Mouse (Mus musculus) midbrain, embryonic 10.5 days (tissue): ENCODE measurements at regions not wholly inside any gene's neighbourhood (a gene's known extent, or its start where the extent isn't known, plus 50 kb on each side); places are given as distances from the start of the nearest gene placed in this dataset.

Experiments
- DNase-seq: peaks from one replicate; pipeline ENCODE4 v3.0.0-alpha.2; 2017; ENCODE audit warnings: low spot score
- H3K27ac ChIP-seq: fragments of 300-500 bp; sonication (generic); replicated peaks from 2 replicates; pipeline ENCODE4 v1.5.1; 2016; ENCODE audit warnings: mild to moderate bottlenecking
- H3K27me3 ChIP-seq: fragments of 300-500 bp; sonication (generic); 2 replicates; pipeline ENCODE4 v1.6.1; 2016; ENCODE audit warnings: low read depth, mild to moderate bottlenecking; ENCODE audit not compliant: poor library complexity, severe bottlenecking
- H3K36me3 ChIP-seq: fragments of 300-500 bp; sonication (generic); 2 replicates; pipeline ENCODE4 v1.6.1; 2016; ENCODE audit warnings: mild to moderate bottlenecking, moderate library complexity
- H3K4me1 ChIP-seq: fragments of 300-500 bp; sonication (generic); 2 replicates; pipeline ENCODE4 v1.6.1; 2016
- H3K4me3 ChIP-seq: fragments of 300-500 bp; sonication (generic); 2 replicates; pipeline ENCODE4 v1.5.1; 2016; ENCODE audit warnings: mild to moderate bottlenecking, moderate library complexity
- H3K9me3 ChIP-seq: fragments of 300-500 bp; sonication (generic); replicated peaks from 2 replicates; pipeline ENCODE4 v1.6.1; 2016; ENCODE audit warnings: mild to moderate bottlenecking
- WGBS: fragments of 180-500 bp; shearing (Covaris S2); methylation state at CpG from one replicate; pipeline ENCODE4 v1.1.7; 2016; 5-methylcytosine and 5-hydroxymethylcytosine counted together

DNA sequence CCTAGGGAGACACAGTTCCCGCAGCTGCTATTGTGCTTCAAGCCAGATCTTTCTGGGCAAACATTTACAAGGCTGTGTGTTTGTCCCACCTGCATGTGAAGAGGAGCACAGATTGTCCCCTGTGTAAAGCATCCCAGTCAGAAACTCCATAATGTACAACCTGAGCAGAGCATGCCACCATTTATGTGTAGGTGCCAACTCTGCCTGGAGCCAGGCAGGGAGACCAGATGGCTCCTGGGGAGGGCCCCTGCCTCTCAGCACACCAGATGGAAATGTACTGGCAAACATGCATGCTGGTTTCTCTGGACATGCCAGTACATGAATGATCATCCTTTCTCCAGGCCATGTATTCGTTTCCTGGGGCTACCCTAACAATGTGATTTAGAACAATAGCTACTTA is 98.6 kb upstream of the Foxp3 start:
- Histone ChIP-seq H3K27ac (no peak overlapping the region), H3K9me3 (no peaks in the 10 kb centered on the region), H3K27me3 (no peaks in the 10 kb centered on the region), H3K4me1 (no peaks in the 10 kb centered on the region), H3K4me3 (no peak overlapping the region), H3K36me3 (no peaks in the 10 kb centered on the region)
- no peak for DNase-seq
- WGBS = 74% methylated on average over 2 of the region's 2 CpGs

DNA sequence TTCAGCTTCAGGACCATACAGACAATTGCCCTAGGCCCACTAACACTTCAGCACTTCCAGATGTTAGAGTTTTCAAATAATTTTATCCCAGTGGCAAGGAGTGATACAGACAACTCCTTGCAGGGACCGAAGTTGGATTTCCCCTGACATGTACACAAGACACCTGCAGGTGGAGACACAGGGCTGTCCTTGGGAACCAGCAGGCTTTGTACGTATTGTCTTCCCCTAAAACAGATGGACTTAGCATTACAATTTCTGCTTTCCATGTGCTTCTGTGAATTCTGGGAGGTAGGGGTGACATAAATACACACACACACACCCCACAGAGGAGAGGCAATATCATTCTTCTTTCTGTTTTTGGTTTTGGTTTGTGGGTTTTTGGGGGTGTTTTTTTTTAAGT is 98.2 kb upstream of the Usp27x start:
- Histone ChIP-seq H3K4me3 (no peak overlapping the region), H3K9me3 (no peaks in the 10 kb centered on the region), H3K27me3 (no peaks in the 10 kb centered on the region), H3K36me3 (no peaks in the 10 kb centered on the region), H3K27ac (no peak overlapping the region), H3K4me1 (no peaks in the 10 kb centered on the region)
- 15% methylated on average over 2 of the region's 2 CpGs for WGBS
- peak; percentile 16 for DNase-seq

DNA sequence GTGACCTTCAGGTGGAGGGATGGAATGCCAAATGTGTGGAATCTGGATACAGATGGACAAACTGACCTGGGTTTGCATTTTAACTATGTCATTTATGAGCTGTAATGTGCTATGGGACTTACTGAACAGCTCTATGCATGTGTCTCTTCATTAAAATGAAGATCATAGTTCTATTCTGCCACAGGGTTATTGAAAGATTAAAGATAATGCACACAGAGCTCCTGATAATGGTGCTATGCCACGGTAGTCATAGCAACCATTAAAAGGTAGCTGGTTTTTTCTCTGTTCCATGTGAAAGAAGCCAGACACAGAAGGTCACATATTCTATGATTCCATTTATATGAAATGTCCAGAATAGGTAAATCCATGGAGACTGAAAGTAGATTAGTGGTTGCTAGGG is 94.2 kb upstream of the Usp27x start:
- Histone ChIP-seq H3K4me1 (no peaks in the 10 kb centered on the region), H3K36me3 (no peaks in the 10 kb centered on the region), H3K27ac (no peak overlapping the region), H3K9me3 (no peaks in the 10 kb centered on the region), H3K4me3 (no peak overlapping the region), H3K27me3 (no peaks in the 10 kb centered on the region)
- 89% methylated on average over 1 of the region's 1 CpGs for WGBS
- DNase-seq = no peak

DNA sequence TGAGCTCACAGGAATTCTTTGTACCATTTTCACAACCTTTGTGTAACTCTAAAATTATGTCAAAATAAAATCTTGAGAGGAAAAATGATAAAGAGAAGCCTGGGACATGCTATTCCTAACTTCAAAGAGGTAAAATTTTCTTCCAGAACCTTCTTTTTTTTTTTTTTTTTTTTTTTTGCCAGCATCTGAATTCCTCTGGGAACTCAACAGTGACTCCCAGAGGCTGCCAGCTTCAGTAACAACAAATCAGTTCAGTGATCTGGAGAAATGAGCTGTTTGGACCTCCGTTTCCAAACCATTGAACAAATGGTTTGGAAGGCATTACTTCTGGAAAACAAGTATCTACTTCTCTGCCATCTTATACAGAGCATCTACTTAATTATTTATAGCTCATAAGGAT is 92.4 kb upstream of the Usp27x start:
- Histone ChIP-seq H3K4me3 (no peak overlapping the region), H3K4me1 (no peaks in the 10 kb centered on the region), H3K27ac (no peak overlapping the region), H3K9me3 (no peaks in the 10 kb centered on the region), H3K27me3 (no peaks in the 10 kb centered on the region), H3K36me3 (no peaks in the 10 kb centered on the region)
- WGBS = 56% methylated on average over 1 of the region's 1 CpGs
- no peak for DNase-seq

DNA sequence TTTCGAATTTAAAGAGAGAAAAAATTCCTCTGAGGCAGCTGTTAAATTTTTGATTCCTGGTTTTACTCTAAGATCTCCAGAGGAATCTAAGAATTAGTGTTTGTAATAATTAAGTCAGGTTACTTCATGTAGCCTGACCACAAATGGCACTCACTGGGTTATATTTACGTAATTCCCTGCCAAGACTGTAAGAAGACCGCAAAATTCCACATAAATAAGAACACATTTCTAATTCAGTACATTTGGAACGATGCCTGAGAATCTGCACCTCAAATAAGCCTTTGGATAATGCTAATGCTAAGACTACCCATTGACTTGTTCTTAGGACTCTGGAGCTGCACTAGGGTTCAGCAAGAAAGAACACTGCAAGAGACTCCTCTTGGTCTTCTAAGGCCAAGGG is 81.2 kb upstream of the Usp27x start:
- no peak for DNase-seq

DNA sequence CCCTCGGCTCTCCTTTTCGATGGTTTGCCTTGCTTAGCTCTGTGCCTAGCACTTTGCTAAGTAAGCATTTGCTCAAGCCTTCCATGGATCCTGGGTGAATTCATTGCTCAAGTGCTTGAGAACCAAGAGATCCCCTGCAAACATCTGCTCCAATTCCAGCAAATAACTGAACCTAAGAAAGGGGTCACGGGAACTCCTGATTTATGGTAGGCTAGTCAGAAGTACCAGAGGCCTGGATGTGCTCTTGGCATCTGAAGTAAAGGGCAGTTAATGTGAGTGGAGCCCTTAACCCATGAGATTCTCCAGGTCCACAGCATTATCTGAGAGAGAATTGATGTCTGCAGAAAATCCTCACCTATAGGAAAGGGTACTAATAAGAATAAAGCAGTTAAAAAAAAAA is 69.4 kb upstream of the Usp27x start:
- no peaks in the 10 kb centered on the region for H3K36me3 ChIP-seq
- no peaks in the 10 kb centered on the region for H3K9me3 ChIP-seq
- WGBS = 81% methylated on average over 3 of the region's 3 CpGs
- no peak overlapping the region for H3K27ac ChIP-seq
- peaks cover 15% of the 10 kb centered on the region for H3K4me1 ChIP-seq
- H3K27me3 ChIP-seq = no peaks in the 10 kb centered on the region
- no peak for DNase-seq
- no peak overlapping the region for H3K4me3 ChIP-seq

More for the DNA sequence above, 81.2 kb upstream of the Usp27x start:
- 89% methylated on average over 4 of the region's 4 CpGs for WGBS
- Histone ChIP-seq H3K9me3 (no peaks in the 10 kb centered on the region), H3K36me3 (no peaks in the 10 kb centered on the region), H3K27ac (no peak overlapping the region), H3K27me3 (no peaks in the 10 kb centered on the region), H3K4me3 (no peak overlapping the region), H3K4me1 (no peaks in the 10 kb centered on the region)

DNA sequence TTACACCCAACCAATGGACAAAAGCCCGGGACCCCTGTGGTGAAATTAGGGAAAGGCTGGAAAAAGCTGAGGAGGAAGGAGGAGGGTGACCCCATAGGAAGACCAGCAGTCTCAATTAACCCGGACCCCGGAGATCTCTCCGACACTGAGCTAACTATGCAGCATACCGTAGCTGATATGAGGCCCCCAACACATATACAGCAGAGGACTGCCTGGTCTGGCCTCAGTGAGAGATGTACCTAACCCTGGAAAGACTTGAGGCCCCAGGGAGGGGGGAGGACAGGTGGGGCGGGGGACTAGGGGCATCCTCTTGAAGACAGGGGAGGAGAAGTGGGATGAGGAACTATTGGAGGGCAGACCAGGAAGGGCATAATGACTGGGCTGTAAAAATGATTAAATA is 69.0 kb upstream of the Usp27x start:
- 53% methylated on average over 6 of the region's 6 CpGs for WGBS
- Histone ChIP-seq H3K36me3 (no peaks in the 10 kb centered on the region), H3K27ac (no peak overlapping the region), H3K4me3 (no peak overlapping the region), H3K9me3 (no peaks in the 10 kb centered on the region), H3K4me1 (peaks cover 15% of the 10 kb centered on the region), H3K27me3 (no peaks in the 10 kb centered on the region; the same call in 1 of the 2 replicates)
- DNase-seq = no peak

DNA sequence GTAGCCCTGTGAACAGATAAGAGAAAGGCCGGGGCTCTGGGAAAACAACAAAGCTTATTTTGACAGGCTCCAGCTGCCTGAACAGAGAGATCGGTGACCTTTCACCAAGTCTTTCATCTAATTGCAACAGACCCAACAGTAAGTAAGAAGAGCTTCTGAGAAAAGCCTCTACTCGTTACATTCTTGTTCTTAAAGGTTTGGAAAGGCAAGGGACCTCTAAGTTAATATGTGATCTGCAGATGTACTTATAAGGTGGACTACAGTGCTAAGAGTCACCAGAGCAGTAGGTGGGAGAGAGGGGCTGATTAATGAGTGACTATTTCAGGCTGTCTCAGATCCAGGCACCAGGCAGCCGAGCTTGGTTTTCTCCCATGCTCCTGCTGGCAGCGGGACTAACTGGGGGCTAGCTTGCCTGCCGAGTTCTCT is 68.4 kb upstream of the Usp27x start:
- no peak overlapping the region; the same call in 1 of the 2 replicates for H3K27ac ChIP-seq
- no peak overlapping the region for H3K4me3 ChIP-seq
- no peaks in the 10 kb centered on the region; the same call in 1 of the 2 replicates for H3K27me3 ChIP-seq
- peak; percentile 17 for DNase-seq
- 26% methylated on average over 6 of the region's 6 CpGs for WGBS
- peaks cover 15% of the 10 kb centered on the region for H3K4me1 ChIP-seq
- no peaks in the 10 kb centered on the region for H3K36me3 ChIP-seq
- no peaks in the 10 kb centered on the region for H3K9me3 ChIP-seq

DNA sequence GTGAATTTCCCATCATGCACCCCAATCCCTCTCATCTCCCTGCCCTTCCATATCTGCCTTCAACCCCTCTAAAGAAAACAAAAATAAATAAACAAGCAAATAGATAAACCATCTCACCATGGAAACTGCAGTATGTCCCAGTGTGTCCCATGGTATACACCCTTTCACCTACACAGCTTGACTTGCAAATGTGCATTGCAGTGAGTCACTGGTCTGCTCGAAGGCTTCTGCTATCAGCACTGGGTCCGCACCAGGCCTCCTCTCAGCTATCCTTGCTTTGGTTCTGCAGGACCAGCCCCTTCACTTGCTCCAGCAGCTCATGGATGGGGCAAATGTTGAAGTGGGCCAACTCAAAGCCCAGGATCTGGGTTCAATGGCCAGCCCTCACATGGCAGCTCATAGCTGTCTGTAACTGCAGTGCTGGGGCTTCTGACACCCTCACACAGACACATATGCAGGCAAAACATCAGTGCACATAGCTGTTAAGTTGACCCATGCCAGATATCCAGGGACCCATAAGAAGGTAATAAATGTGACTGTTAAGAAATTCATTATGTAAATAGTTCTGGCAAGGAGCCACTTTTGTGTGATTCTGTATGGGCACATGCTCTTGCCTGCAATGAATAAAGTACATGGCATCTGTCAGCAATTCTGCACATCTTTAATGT is 59.9 kb upstream of the Usp27x start:
- H3K27me3 ChIP-seq = no peaks in the 10 kb centered on the region; the same call in 1 of the 2 replicates
- no peaks in the 10 kb centered on the region for H3K9me3 ChIP-seq
- no peaks in the 10 kb centered on the region for H3K4me1 ChIP-seq
- no peak overlapping the region for H3K27ac ChIP-seq
- no peaks in the 10 kb centered on the region for H3K36me3 ChIP-seq
- no peak overlapping the region for H3K4me3 ChIP-seq
- WGBS = 86% methylated on average over 2 of the region's 2 CpGs
- no peak for DNase-seq

DNA sequence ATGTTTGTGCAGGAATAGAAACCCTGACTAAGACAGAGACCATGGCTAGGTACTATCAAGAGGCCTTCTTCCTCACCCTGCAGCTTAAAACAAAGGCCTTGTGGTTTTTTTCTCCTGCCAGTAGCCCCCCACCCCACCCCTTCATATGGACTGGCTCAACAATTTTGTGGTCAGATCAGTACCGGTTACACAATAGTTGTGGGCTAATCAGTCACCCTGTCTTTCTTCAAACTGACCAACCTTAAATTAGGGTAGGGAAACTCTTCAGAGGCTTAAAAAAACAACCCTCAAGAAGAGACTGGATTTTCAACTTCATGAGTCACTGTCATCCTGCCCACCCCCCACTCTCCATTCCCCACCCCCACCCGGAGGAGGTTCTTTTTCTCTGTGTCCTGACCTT is 58.6 kb upstream of the Usp27x start:
- no peaks in the 10 kb centered on the region for H3K36me3 ChIP-seq
- WGBS = 73% methylated on average over 2 of the region's 2 CpGs
- H3K4me3 ChIP-seq = no peak overlapping the region
- H3K4me1 ChIP-seq = peaks cover 5% of the 10 kb centered on the region
- DNase-seq = no peak
- H3K27ac ChIP-seq = no peak overlapping the region
- H3K27me3 ChIP-seq = no peaks in the 10 kb centered on the region
- H3K9me3 ChIP-seq = no peaks in the 10 kb centered on the region

DNA sequence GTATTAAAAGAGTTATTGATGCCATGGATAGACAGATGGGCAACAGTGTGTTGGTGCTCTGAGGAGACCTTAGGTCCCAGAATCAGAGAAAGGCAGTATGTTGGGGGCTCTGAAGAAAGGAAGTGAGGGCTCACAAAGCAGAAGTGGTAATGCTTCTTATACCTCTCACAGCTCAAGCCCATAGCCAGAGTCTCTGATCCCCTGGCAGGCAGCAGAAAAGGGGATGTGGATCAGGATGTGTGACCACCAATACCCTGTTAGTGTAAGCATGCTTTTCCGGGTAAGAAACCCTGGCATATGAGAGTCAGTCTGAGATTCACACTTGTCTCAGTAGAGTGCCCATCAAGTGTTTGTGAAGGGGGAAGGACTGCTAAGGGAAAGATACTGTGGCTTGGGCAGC is 54.8 kb upstream of the Usp27x start:
- Histone ChIP-seq H3K27ac (no peak overlapping the region), H3K27me3 (no peaks in the 10 kb centered on the region), H3K9me3 (no peaks in the 10 kb centered on the region), H3K36me3 (no peaks in the 10 kb centered on the region), H3K4me1 (peaks cover 15% of the 10 kb centered on the region), H3K4me3 (no peak overlapping the region)
- 87% methylated on average over 1 of the region's 1 CpGs for WGBS
- DNase-seq = no peak

DNA sequence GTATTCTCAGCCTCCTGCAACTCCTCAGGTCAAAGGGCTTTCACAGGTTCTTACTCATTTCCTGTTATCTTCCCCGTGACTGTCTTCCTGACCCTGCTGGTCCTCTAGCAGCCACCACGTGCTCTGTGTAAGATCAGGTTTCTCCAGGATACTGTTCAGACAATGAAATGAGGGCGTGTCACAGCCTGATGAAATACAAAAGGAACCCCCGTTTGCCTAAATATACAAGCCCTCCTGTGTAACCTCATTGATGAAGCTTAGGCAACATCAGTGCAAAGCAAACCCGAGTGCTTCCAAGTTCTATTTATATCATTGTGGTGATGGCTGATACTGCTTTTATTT is 53.9 kb upstream of the Usp27x start:
- Histone ChIP-seq H3K27ac (no peak overlapping the region; the same call in 1 of the 2 replicates), H3K36me3 (no peaks in the 10 kb centered on the region), H3K9me3 (no peaks in the 10 kb centered on the region), H3K4me3 (no peak overlapping the region), H3K27me3 (no peaks in the 10 kb centered on the region), H3K4me1 (peaks cover 15% of the 10 kb centered on the region)
- WGBS = 21% methylated on average over 5 of the region's 5 CpGs
- no peak for DNase-seq

DNA sequence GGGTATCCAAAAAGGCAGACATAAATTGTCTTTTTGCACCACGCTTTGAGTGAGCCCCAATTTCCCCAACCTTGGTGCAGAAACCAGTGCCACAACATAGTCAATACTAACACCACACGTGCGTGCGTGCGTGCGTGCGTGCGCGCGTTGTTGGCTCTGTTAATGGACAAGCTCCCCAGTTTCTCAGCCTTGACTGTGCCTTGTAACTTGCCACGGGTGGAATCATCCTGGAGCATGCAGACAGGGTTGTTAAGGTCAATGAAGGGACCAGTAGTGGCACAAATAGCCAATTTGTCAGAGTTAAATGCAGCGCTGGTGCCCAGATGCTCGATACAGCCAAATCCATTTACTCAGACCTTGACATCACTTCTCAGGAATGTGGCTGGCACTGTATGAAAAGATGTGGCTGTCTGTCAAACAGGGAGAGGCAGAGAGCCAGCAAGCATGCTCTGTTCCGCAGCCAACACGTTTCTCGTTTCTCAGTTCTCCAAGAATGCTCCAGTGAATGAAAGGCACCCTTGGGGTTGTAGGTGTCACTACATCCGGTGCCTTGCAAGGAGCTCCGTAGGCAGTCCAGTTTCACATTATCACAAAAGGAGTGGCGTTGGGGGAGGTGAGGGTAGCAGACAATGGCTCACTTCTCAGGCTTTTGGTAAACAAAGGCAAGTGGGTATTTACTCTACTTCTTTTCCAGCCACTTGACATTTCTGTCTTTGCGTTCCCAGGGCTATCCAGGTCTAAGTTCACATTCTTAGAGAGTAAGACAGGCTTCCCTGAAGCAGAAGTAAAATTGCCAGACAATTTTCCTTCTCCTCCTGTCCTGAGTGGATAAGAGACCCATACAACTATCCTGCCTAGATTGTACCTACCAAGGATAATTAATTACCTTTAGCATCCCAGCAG is 53.2 kb upstream of the Usp27x start:
- peaks cover 15% of the 10 kb centered on the region for H3K4me1 ChIP-seq
- no peaks in the 10 kb centered on the region for H3K9me3 ChIP-seq
- no peaks in the 10 kb centered on the region for H3K36me3 ChIP-seq
- WGBS = 50% methylated on average over 20 of the region's 20 CpGs
- H3K27ac ChIP-seq = peak overlapping the region; percentile 46; the same call in 1 of the 2 replicates
- peak overlapping the region; percentile 21; the same call in 1 of the 2 replicates for H3K4me3 ChIP-seq
- H3K27me3 ChIP-seq = no peaks in the 10 kb centered on the region
- DNase-seq = peak; percentile 16
